Mouse (Mus musculus) kidney, postnatal 0 days (tissue): ENCODE measurements around the gene Snai1. TPM values are rescaled to one million over a fixed set of nuclear protein-coding genes. Genes with fewer than 3 reads are reported as not detected.

Experiments
- ATAC-seq: fragments of 200-750 bp; cut with Nextera tagmentation; replicated peaks from 2 replicates; pipeline ENCODE4 v1.8.0; 2017; ENCODE audit warnings: low read depth, moderate number of reproducible peaks, moderate TSS enrichment, moderate library complexity; ENCODE audit not compliant: low FRiP score
- DNase-seq: peaks from one replicate; pipeline ENCODE4 v3.0.0-alpha.2; 2016; ENCODE audit warnings: low spot score
- H3K27ac ChIP-seq: fragments of 300-500 bp; sonication (generic); 2 replicates; pipeline ENCODE4 v1.5.1; 2014; ENCODE audit warnings: mild to moderate bottlenecking
- H3K27me3 ChIP-seq: fragments of 300-500 bp; sonication (generic); 2 replicates; pipeline ENCODE4 v1.6.1; 2014; ENCODE audit warnings: low read length, mixed read lengths; ENCODE audit not compliant: insufficient read depth
- H3K36me3 ChIP-seq: fragments of 300-500 bp; sonication (generic); 2 replicates; pipeline ENCODE4 v1.6.1; 2014; ENCODE audit warnings: low read length, mixed read lengths; ENCODE audit not compliant: insufficient read depth
- H3K4me1 ChIP-seq: fragments of 300-500 bp; sonication (generic); replicated peaks from 2 replicates; pipeline ENCODE4 v1.6.1; 2014; ENCODE audit warnings: antibody characterized with exemption, low read length, mixed read lengths; ENCODE audit not compliant: insufficient read depth
- H3K4me2 ChIP-seq: fragments of 300-500 bp; sonication (generic); 2 replicates; pipeline ENCODE4 v1.6.1; 2014; ENCODE audit warnings: mild to moderate bottlenecking, low read length, moderate library complexity, mixed read lengths
- H3K4me3 ChIP-seq: fragments of 300-500 bp; sonication (generic); replicated peaks from 2 replicates; pipeline ENCODE4 v1.5.1; 2014; ENCODE audit warnings: low read depth, low read length
- H3K9ac ChIP-seq: fragments of 300-500 bp; sonication (generic); 2 replicates; pipeline ENCODE4 v1.6.1; 2014; ENCODE audit warnings: low read depth, low read length
- H3K9me3 ChIP-seq: fragments of 300-500 bp; sonication (generic); replicated peaks from 2 replicates; pipeline ENCODE4 v1.6.1; 2016; ENCODE audit warnings: low read length, inconsistent platforms, mixed read lengths
- CTCF ChIP-seq: IDR thresholded peaks from 2 replicates; pipeline ENCODE4 v1.5.1; 2016; ENCODE audit warnings: antibody characterized with exemption, low read depth, mild to moderate bottlenecking, moderate library complexity
- WGBS: fragments of 180-500 bp; shearing (Covaris S2); extraction: QIAGEN DNeasy Blood & Tissue Kit; methylation state at CpG from one replicate; pipeline ENCODE4 v1.1.7; 2014; 5-methylcytosine and 5-hydroxymethylcytosine counted together
- polyA plus RNA-seq: library from polyadenylated mRNA; unstranded; fragments of >200 nt; fragmentation: Nextera tagmentation; extraction: Ambion mirVana; gene quantifications from 2 replicates; pipeline ENCODE4 v1.2.1, GENCODE M21; 2015

Gene Snai1
- polyA plus RNA-seq, 1 experiment from 2014 or later, result 36.1 TPM

GRCm38 (mm10) chr2:167542361-167542760 lies 4.4 kb downstream of the Snai1 start:
- TF ChIP-seq CTCF, result no peak
- Histone ChIP-seq H3K4me2 (0 out of 2 replicates have a peak overlapping the region, but pooled peaks have one; percentile 60), H3K27ac (peak overlapping the region; percentile 65; the same call in 1 of the 2 replicates), H3K27me3 (no peaks in the 10 kb centered on the region), H3K9me3 (no peaks in the 10 kb centered on the region), H3K4me1 (peaks cover 22% of the 10 kb centered on the region), H3K4me3 (no peak overlapping the region), H3K9ac (no peak overlapping the region), H3K36me3 (no peaks in the 10 kb centered on the region)
- WGBS, result 56% methylated on average over 4 of the region's 4 CpGs
- ATAC-seq (no peak), DNase-seq (no peak)

DNA sequence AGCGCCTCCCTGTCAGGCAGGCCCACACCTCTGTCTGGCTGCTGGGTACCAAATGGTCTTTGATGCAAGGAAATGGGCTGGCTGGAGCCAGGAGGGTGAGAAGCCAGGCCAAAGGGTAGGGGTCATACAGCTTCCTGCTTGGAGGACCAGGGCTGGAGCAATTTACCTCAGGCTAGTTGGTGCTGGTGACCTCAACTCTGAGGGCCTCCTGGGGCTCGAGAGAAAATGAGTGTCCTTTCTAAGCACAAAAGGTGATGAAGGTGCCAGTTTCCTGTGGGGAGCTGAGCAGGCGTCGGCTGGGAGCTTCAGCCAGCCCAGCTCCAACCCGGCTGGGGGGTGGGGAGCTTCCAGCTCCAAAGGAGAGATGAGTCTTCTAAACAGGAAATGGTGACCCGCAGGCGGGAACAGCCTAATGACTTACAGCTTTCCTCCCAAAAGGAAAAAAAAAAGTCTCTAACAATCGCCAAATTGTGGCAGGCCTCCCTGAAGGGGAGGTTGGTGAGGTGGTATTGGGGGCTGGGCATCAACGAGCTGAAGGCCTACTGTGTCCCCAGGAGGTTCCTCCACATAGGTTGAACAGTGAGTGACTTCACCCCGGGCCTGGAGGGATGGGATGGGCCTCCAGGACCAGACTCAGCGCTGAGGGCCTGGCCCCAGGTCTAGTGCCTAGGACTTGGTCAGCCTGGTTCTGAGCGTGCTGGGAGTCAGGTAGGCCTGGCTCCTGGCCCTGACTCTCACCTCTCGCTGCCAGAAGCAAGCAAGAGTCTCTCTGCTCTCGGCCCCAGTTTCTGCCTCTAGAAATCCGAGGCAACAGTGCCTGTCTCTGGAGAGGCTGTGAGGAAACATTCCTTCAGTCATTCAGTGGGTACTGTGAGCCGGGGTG lies 5.4 kb downstream of the Snai1 start:
- no peaks in the 10 kb centered on the region for H3K27me3 ChIP-seq
- peak overlapping the region; percentile 89 for H3K27ac ChIP-seq
- TF ChIP-seq CTCF, result no peak
- WGBS, result 14% methylated on average over 16 of the region's 16 CpGs
- peak; percentile 82 for DNase-seq
- no peaks in the 10 kb centered on the region for H3K9me3 ChIP-seq
- no peak for ATAC-seq
- H3K4me1 ChIP-seq, result peaks cover 22% of the 10 kb centered on the region
- no peaks in the 10 kb centered on the region for H3K36me3 ChIP-seq
- peak overlapping the region; percentile 18; the same call in 1 of the 2 replicates for H3K9ac ChIP-seq
- H3K4me3 ChIP-seq, result no peak overlapping the region
- H3K4me2 ChIP-seq, result peak overlapping the region; percentile 11; the same call in 1 of the 2 replicates

GRCm38 (mm10) chr2:167544004-167544356 lies 6.0 kb downstream of the Snai1 start:
- no peak overlapping the region for H3K4me2 ChIP-seq
- H3K9ac ChIP-seq, result 0 out of 2 replicates have a peak overlapping the region, but pooled peaks have one; percentile 18
- no peak for TF ChIP-seq CTCF
- no peaks in the 10 kb centered on the region for H3K27me3 ChIP-seq
- no peaks in the 10 kb centered on the region for H3K9me3 ChIP-seq
- peak; percentile 75 for DNase-seq
- H3K36me3 ChIP-seq, result no peaks in the 10 kb centered on the region
- H3K4me1 ChIP-seq, result peaks cover 22% of the 10 kb centered on the region
- no peak overlapping the region for H3K4me3 ChIP-seq
- peak overlapping the region; percentile 89 for H3K27ac ChIP-seq
- WGBS, result 3% methylated on average over 4 of the region's 4 CpGs
- 0 out of 2 replicates have a peak, but pooled peaks have one; percentile 9 for ATAC-seq

GRCm38 (mm10) chr2:167544456-167544855 lies 6.5 kb downstream of the Snai1 start:
- no peaks in the 10 kb centered on the region for H3K36me3 ChIP-seq
- 60% methylated on average over 5 of the region's 5 CpGs for WGBS
- peak overlapping the region; percentile 89 for H3K27ac ChIP-seq
- ATAC-seq, result 0 out of 2 replicates have a peak, but pooled peaks have one; percentile 8
- H3K4me3 ChIP-seq, result no peak overlapping the region
- H3K4me2 ChIP-seq, result no peak overlapping the region
- no peaks in the 10 kb centered on the region for H3K9me3 ChIP-seq
- no peak for TF ChIP-seq CTCF
- H3K27me3 ChIP-seq, result no peaks in the 10 kb centered on the region
- peak; percentile 84 for DNase-seq
- H3K9ac ChIP-seq, result no peak overlapping the region
- peaks cover 22% of the 10 kb centered on the region for H3K4me1 ChIP-seq

DNA sequence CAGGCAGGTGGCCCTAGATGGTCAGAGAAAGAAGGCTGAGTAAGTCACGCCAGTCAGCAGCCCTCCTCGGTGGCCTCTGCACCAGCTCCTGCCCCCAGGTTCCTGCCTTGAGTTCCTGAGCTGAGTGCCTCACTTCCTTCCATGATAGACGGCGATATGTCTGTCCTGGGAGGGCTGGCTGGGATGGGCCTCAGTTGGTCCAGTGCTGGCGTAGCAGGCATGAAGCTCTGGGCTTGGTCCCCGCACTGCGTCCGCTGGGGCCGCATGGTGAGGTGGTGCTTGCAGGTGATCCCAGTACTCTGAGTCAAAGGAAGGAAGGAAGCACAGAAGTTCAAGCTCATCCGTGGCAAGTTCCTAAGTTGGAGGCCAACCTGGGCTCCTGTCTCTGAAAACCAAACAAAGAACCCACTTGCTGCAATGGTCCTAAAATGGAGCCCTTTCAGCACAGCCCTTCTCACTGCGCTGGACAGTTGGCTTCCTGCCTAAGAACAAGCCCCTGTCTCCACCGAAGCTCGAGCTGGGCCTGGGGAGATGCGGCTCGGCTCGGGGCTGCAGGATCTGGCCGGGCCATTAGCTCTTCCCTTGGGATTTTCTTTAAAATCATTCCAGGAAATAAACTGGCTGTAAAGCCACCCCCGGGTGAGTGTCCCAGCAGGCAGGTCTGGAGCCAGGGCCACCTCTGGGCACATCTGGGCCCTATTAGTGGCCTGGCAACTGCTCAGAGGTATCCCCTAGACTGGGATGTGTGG lies 8.6 kb downstream of the Snai1 start:
- H3K4me2 ChIP-seq, result no peak overlapping the region
- no peak overlapping the region for H3K4me3 ChIP-seq
- no peaks in the 10 kb centered on the region for H3K36me3 ChIP-seq
- DNase-seq (peak; percentile 62), ATAC-seq (no peak)
- no peaks in the 10 kb centered on the region for H3K27me3 ChIP-seq
- H3K4me1 ChIP-seq, result peaks cover 16% of the 10 kb centered on the region
- H3K9ac ChIP-seq, result no peak overlapping the region
- 69% methylated on average over 18 of the region's 18 CpGs for WGBS
- H3K27ac ChIP-seq, result peak overlapping the region; percentile 75
- TF ChIP-seq CTCF, result no peak
- no peaks in the 10 kb centered on the region for H3K9me3 ChIP-seq

- no peaks in the 10 kb centered on the region for H3K36me3 ChIP-seq
- TF ChIP-seq CTCF, result no peak
- no peak overlapping the region for H3K4me3 ChIP-seq
- DNase-seq (no peak), ATAC-seq (no peak)
- H3K4me2 ChIP-seq, result no peak overlapping the region
- H3K4me1 ChIP-seq, result peaks cover 15% of the 10 kb centered on the region
- no peaks in the 10 kb centered on the region for H3K27me3 ChIP-seq
- H3K9ac ChIP-seq, result no peak overlapping the region
- H3K27ac ChIP-seq, result peak overlapping the region; percentile 8; the same call in 1 of the 2 replicates
- H3K9me3 ChIP-seq, result no peaks in the 10 kb centered on the region
- 90% methylated on average over 8 of the region's 8 CpGs for WGBS
These were observed 9.4 kb downstream of the Snai1 start for GRCm38 (mm10) chr2:167547444-167547843.
